Mouse (Mus musculus): ENCODE measurements around the gene Cdh7. TPM values are rescaled to one million over a fixed set of nuclear protein-coding genes. Genes with fewer than 3 reads are reported as not detected.
"Not testable (repeated sequence)": the region's sequence is repeated elsewhere in the genome, so short reads cannot be mapped to it uniquely, and the experiment has no call there.

Gene Cdh7
- polyA plus RNA-seq, 1 experiment = not detected

DNA sequence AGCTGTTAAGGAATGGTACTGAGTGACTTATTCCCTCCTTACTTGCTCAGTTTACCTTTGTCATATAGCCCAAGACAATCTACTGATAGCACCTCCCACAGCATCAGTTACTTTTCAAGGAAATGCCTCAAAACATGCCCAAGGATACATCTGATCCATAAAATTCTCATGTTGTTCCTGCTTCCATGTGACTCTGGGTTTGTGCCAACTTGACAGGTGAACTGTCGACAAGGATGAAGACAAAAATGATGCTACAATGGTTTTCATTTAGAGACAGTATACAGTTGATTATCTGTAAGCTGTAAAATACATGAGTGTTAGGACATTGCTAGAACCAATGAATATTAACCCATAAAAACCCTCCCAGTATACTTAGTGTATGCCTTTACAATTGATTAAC lies 29.9 kb downstream of the Cdh7 start:
- H3K4me3 ChIP-seq (ENCODE audit: extremely low read depth, insufficient read depth, insufficient read length) = no peak overlapping the region
- WGBS = 83% methylated on average over 1 of the region's 1 CpGs
- DNase-seq (ENCODE audit: low read depth in 1 of 2, low spot score in 2 of 2) = no peak
- no peaks in the 10 kb centered on the region for H3K27me3 ChIP-seq (ENCODE audit: control insufficient read depth, insufficient read depth, low read length)
- no peaks in the 10 kb centered on the region for H3K36me3 ChIP-seq (ENCODE audit: control insufficient read depth, insufficient read depth, low read length)
- H3K4me1 ChIP-seq (ENCODE audit: control insufficient read depth, insufficient read depth, insufficient read length) = no peaks in the 10 kb centered on the region
- H3K27ac ChIP-seq (ENCODE audit: insufficient read depth, low read length) = no peak overlapping the region
- TF ChIP-seq POLR2A (IDR thresholded peaks at IDR 0.05; ENCODE audit: low read depth, low read length) (no peak), CTCF (IDR thresholded peaks at IDR 0.05; ENCODE audit: extremely low read depth, insufficient read depth, insufficient read length, insufficient replicate concordance) (no peak)

GRCm38 (mm10) chr1:110056317-110056716 lies 74.1 kb downstream of the Cdh7 start:
- H3K36me3 ChIP-seq (ENCODE audit: control insufficient read depth, insufficient read depth, low read length) = no peaks in the 10 kb centered on the region
- no peaks in the 10 kb centered on the region for H3K4me1 ChIP-seq (ENCODE audit: control insufficient read depth, insufficient read depth, insufficient read length)
- TF ChIP-seq POLR2A (IDR thresholded peaks at IDR 0.05; ENCODE audit: low read depth, low read length) (no peak), CTCF (IDR thresholded peaks at IDR 0.05; ENCODE audit: extremely low read depth, insufficient read depth, insufficient read length, insufficient replicate concordance) (no peak)
- no peak for DNase-seq (ENCODE audit: low read depth in 1 of 2, low spot score in 2 of 2)
- H3K4me3 ChIP-seq (ENCODE audit: extremely low read depth, insufficient read depth, insufficient read length) = no peak overlapping the region
- H3K27me3 ChIP-seq (ENCODE audit: control insufficient read depth, insufficient read depth, low read length) = no peaks in the 10 kb centered on the region
- no peak overlapping the region for H3K27ac ChIP-seq (ENCODE audit: insufficient read depth, low read length)

DNA sequence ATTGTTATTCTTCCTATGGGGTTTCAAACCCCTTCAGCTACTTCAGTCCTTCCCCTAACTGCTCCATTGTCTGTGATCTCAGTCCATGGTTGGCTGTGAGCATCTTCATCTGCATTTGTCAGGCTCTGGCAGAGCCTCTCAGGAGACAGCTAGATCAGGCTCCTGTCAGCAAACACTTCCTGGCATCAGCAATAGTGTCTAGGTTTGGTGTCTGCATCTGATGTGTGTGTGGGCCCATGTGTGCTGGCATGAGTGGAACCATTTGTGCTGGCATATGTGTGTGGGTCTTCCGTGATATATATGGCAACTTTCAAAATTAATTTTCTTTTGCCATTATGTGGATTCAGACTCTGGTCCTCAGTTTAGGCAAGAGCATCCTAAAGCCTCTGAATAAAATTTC lies 85.2 kb downstream of the Cdh7 start:
- Histone ChIP-seq H3K36me3 (ENCODE audit: control insufficient read depth, insufficient read depth, low read length) (no peaks in the 10 kb centered on the region), H3K4me3 (ENCODE audit: extremely low read depth, insufficient read depth, insufficient read length) (no peak overlapping the region), H3K27me3 (ENCODE audit: control insufficient read depth, insufficient read depth, low read length) (no peaks in the 10 kb centered on the region), H3K27ac (ENCODE audit: insufficient read depth, low read length) (no peak overlapping the region), H3K4me1 (ENCODE audit: control insufficient read depth, insufficient read depth, insufficient read length) (no peaks in the 10 kb centered on the region)
- TF ChIP-seq POLR2A (IDR thresholded peaks at IDR 0.05; ENCODE audit: low read depth, low read length) (no peak), CTCF (IDR thresholded peaks at IDR 0.05; ENCODE audit: extremely low read depth, insufficient read depth, insufficient read length, insufficient replicate concordance) (no peak)
- DNase-seq (ENCODE audit: low read depth in 1 of 2, low spot score in 2 of 2) = no peak
- 87% methylated on average over 1 of the region's 1 CpGs for whole genome bisulfite sequencing

- DNase-seq (ENCODE audit: low read depth in 1 of 2, low spot score in 2 of 2) = no peak
- no peaks in the 10 kb centered on the region for H3K27me3 ChIP-seq (ENCODE audit: control insufficient read depth, insufficient read depth, low read length)
Observed at GRCm38 (mm10) chr1:110078471-110078870, 96.2 kb downstream of the Cdh7 start.

GRCm38 (mm10) chr1:110118071-110118470 lies 135.8 kb downstream of the Cdh7 start:
- 65% methylated on average over 1 of the region's 1 CpGs for WGBS
- no peaks in the 10 kb centered on the region for H3K36me3 ChIP-seq (ENCODE audit: control insufficient read depth, insufficient read depth, low read length)
- no peaks in the 10 kb centered on the region for H3K27me3 ChIP-seq (ENCODE audit: control insufficient read depth, insufficient read depth, low read length)

More at GRCm38 (mm10) chr1:110078471-110078870, 96.2 kb downstream of the Cdh7 start:
- H3K27ac ChIP-seq (ENCODE audit: insufficient read depth, low read length) = no peak overlapping the region
- TF ChIP-seq POLR2A (IDR thresholded peaks at IDR 0.05; ENCODE audit: low read depth, low read length) (no peak), CTCF (IDR thresholded peaks at IDR 0.05; ENCODE audit: extremely low read depth, insufficient read depth, insufficient read length, insufficient replicate concordance) (no peak)
- H3K4me1 ChIP-seq (ENCODE audit: control insufficient read depth, insufficient read depth, insufficient read length) = no peaks in the 10 kb centered on the region
- H3K4me3 ChIP-seq (ENCODE audit: extremely low read depth, insufficient read depth, insufficient read length) = no peak overlapping the region
- no peaks in the 10 kb centered on the region for H3K36me3 ChIP-seq (ENCODE audit: control insufficient read depth, insufficient read depth, low read length)

DNA sequence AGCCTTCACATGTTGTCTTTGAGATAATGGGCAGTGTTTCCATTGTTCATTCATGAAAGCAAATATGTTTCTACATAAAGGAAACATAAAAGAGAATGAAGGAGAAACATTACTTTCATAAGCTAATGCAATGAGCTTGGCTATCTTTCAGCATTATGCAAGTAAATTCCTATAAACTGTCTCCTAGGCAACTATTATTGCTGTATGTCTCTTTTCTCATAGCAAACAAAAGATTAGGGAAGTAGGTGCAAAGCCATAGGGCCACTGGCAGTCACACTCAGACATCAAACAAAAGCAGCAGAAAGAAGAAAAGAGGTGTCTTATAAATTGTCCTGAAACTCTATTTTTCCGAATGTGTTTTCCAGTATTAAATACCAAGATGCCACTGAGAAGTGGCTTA lies 136.6 kb downstream of the Cdh7 start:
- no peak overlapping the region for H3K4me3 ChIP-seq (ENCODE audit: extremely low read depth, insufficient read depth, insufficient read length)
- H3K36me3 ChIP-seq (ENCODE audit: control insufficient read depth, insufficient read depth, low read length) = no peaks in the 10 kb centered on the region
- DNase-seq (ENCODE audit: low read depth in 1 of 2, low spot score in 2 of 2) = no peak
- TF ChIP-seq POLR2A (IDR thresholded peaks at IDR 0.05; ENCODE audit: low read depth, low read length) (no peak), CTCF (IDR thresholded peaks at IDR 0.05; ENCODE audit: extremely low read depth, insufficient read depth, insufficient read length, insufficient replicate concordance) (no peak)
- no peaks in the 10 kb centered on the region for H3K27me3 ChIP-seq (ENCODE audit: control insufficient read depth, insufficient read depth, low read length)
- H3K27ac ChIP-seq (ENCODE audit: insufficient read depth, low read length) = no peak overlapping the region
- H3K4me1 ChIP-seq (ENCODE audit: control insufficient read depth, insufficient read depth, insufficient read length) = no peaks in the 10 kb centered on the region
- 76% methylated on average over 1 of the region's 1 CpGs for WGBS

More at GRCm38 (mm10) chr1:110118071-110118470, 135.8 kb downstream of the Cdh7 start:
- H3K4me3 ChIP-seq (ENCODE audit: extremely low read depth, insufficient read depth, insufficient read length) = no peak overlapping the region
- TF ChIP-seq CTCF (IDR thresholded peaks at IDR 0.05; ENCODE audit: extremely low read depth, insufficient read depth, insufficient read length, insufficient replicate concordance) = no peak
- no peak for TF ChIP-seq POLR2A (IDR thresholded peaks at IDR 0.05; ENCODE audit: low read depth, low read length)
- no peak for DNase-seq (ENCODE audit: low read depth in 1 of 2, low spot score in 2 of 2)
- no peaks in the 10 kb centered on the region for H3K4me1 ChIP-seq (ENCODE audit: control insufficient read depth, insufficient read depth, insufficient read length)
- H3K27ac ChIP-seq (ENCODE audit: insufficient read depth, low read length) = no peak overlapping the region

DNA sequence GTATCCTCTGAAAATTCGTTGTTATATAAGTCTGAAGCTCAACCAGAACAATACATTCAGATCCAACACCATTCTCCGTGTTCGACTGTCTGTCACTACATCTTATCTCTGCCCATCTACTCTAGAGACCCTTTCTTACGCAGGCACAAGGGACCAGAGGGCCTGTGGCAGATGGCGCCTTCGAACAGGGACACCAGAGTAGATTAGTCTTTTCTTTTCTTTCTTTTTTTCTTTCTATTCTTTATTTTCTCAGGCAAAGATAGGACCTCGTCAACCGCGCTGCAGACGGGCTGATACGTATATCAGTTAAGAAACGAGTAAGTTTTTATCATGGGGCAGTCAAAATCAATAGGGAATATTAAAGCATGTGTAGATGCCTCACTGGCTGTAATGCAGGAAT lies 189.2 kb downstream of the Cdh7 start:
- H3K4me1 ChIP-seq (ENCODE audit: control insufficient read depth, insufficient read depth, insufficient read length); H3K36me3 ChIP-seq (ENCODE audit: control insufficient read depth, insufficient read depth, low read length); DNase-seq (ENCODE audit: low read depth in 1 of 2, low spot score in 2 of 2); H3K27ac ChIP-seq (ENCODE audit: insufficient read depth, low read length); H3K4me3 ChIP-seq (ENCODE audit: extremely low read depth, insufficient read depth, insufficient read length); H3K27me3 ChIP-seq (ENCODE audit: control insufficient read depth, insufficient read depth, low read length): not testable (repeated sequence)
- WGBS = 92% methylated on average over 7 of the region's 12 CpGs
